Mouse (Mus musculus): ENCODE measurements around the gene Cd48.

GRCm38 (mm10) chr1:171681009-171681408, 800 bp upstream of the Cd48 start:
- TF ChIP-seq USF1 (IDR thresholded peaks at IDR 0.05; ENCODE audit: low read depth) = no peak
- TF ChIP-seq REST (IDR thresholded peaks at IDR 0.05; ENCODE audit: insufficient read depth, insufficient read length) = no peak
- TF ChIP-seq CEBPB (IDR thresholded peaks at IDR 0.05; ENCODE audit: insufficient read depth, poor library complexity, severe bottlenecking) = no peak
- no peak for TF ChIP-seq POLR2A (IDR thresholded peaks at IDR 0.05; ENCODE audit: insufficient read length, low read depth)
- TF ChIP-seq E2F4 (IDR thresholded peaks at IDR 0.05; ENCODE audit: insufficient read depth) = no peak
- TF ChIP-seq TCF3 (IDR thresholded peaks at IDR 0.05; ENCODE audit: insufficient read length, low read depth) = no peak

Measured in myocyte (in vitro differentiated cells).